ENCODE assay signal across 8 mouse cellular contexts in the genomic region with DNA sequence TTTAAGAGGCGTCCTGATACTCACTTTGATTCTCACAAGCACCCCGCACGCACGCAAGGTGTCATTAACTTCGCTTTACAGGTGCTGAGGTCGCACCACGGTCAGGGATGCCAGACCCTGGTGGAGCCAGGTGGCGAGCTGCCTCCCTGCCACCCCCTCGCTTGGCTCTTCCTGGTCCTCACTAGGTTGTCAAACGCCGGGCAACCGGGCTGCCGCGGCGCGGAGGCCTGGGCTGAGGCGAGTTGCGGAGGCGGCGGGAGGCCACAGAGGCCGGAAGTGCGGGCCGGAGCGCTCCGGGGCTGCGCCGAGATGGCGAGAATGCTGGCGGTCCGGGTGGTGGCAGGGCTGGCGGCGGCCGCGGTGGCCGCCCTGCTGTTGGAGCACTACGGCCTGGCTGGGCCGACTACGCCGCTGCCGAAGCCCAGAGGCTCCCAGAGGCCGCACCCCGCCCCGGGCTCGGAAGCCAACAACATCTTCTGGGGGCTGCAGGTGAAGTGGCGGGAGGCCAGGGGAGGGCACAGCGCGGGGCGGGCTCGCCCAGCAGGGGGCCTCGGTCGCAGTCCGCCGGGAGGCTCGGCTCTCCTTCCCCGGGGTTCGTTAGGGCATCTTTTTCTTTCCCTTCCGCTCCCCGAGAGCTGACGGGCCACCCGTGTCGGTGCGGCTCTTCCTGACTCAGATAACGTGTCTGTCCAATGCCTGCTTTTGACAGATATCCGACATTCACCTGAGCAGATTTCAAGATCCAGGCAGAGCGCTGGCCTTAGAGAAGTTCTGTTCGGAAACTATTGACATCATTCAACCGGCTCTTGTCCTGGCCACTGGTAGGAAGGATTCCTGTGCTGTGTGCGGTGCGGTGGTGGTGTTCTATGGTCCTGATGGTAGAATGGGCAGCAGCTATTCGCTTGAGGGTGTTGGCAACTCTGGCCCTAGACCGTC. TPM values are rescaled to one million over a fixed set of nuclear protein-coding genes. Genes with fewer than 3 reads are reported as not detected.
DNase-seq lines count a peak whose midpoint lies in the region; ATAC-seq lines count a peak whose summit lies in the region.

A gene (plus strand): TSS at position 28 of the 936 bp plus-strand sequence.

- H3K27ac ChIP-seq in embryonic facial prominence, embryonic 12.5 days, result no peak within 1 kb of the TSS
- H3K27ac ChIP-seq in limb, embryonic 12.5 days, result peak within 1 kb of the TSS; percentile 4; the same call in 1 of the 2 replicates
- peak within 1 kb of the TSS; percentile 87 for H3K27ac ChIP-seq in midbrain, embryonic 13.5 days

- H3K4me2 ChIP-seq in embryonic facial prominence, embryonic 12.5 days (replicated peaks), result peak within 1 kb of the TSS; percentile 72
- H3K4me2 ChIP-seq in limb, embryonic 12.5 days, result peak within 1 kb of the TSS; percentile 97
- peak within 1 kb of the TSS; percentile 86 for H3K4me2 ChIP-seq in midbrain, embryonic 13.5 days (replicated peaks)

- DNase-seq in 416B (ENCODE audit: low read depth), result peak; percentile 66
- DNase-seq in adrenal gland, postnatal 25 days, result peak; percentile 74
- peak; percentile 97 for DNase-seq in heart, adult 11 months
- peak; percentile 60 for DNase-seq in kidney, adult 11 months
- DNase-seq in spleen, adult 18-20 months, result peak; percentile 65 to 80

- peak within 1 kb of the TSS; percentile 67 for H3K4me3 ChIP-seq in embryonic facial prominence, embryonic 12.5 days
- H3K4me3 ChIP-seq in limb, embryonic 12.5 days (replicated peaks), result peak within 1 kb of the TSS; percentile 76
- H3K4me3 ChIP-seq in midbrain, embryonic 13.5 days (replicated peaks), result peak within 1 kb of the TSS; percentile 78

- H3K36me3 ChIP-seq in embryonic facial prominence, embryonic 12.5 days, result no peaks in the 10 kb centered on the region
- no peaks in the 10 kb centered on the region for H3K36me3 ChIP-seq in limb, embryonic 12.5 days
- H3K36me3 ChIP-seq in midbrain, embryonic 13.5 days, result no peaks in the 10 kb centered on the region

- peak within 1 kb of the TSS; percentile 56 for H3K9ac ChIP-seq in embryonic facial prominence, embryonic 12.5 days
- H3K9ac ChIP-seq in limb, embryonic 12.5 days (replicated peaks), result peak within 1 kb of the TSS; percentile 74
- H3K9ac ChIP-seq in midbrain, embryonic 13.5 days (replicated peaks), result peak within 1 kb of the TSS; percentile 90

- H3K27me3 ChIP-seq in embryonic facial prominence, embryonic 12.5 days, result 0 out of 2 replicates have a peak, but pooled peaks cover 3% of the 10 kb centered on the region
- H3K27me3 ChIP-seq in limb, embryonic 12.5 days, result peaks cover 27% of the 10 kb centered on the region
- H3K27me3 ChIP-seq in midbrain, embryonic 13.5 days, result 0 out of 2 replicates have a peak, but pooled peaks cover 6% of the 10 kb centered on the region

- peak; percentile 52; the same call in 1 of the 2 replicates for ATAC-seq in embryonic facial prominence, embryonic 12.5 days (ENCODE audit: insufficient number of reproducible peaks, insufficient read depth, low FRiP score, low TSS enrichment)
- ATAC-seq in limb, embryonic 12.5 days (ENCODE audit: insufficient number of reproducible peaks, insufficient read depth, low FRiP score, low TSS enrichment, low read depth), result 0 out of 2 replicates have a peak, but pooled peaks have one; percentile 15
- ATAC-seq in midbrain, embryonic 13.5 days, result peak; percentile 91

- H3K4me1 ChIP-seq in embryonic facial prominence, embryonic 12.5 days, result no peaks in the 10 kb centered on the region
- 0 out of 2 replicates have a peak, but pooled peaks cover 6% of the 10 kb centered on the region for H3K4me1 ChIP-seq in limb, embryonic 12.5 days (replicated peaks)
- H3K4me1 ChIP-seq in midbrain, embryonic 13.5 days (replicated peaks), result peaks cover 12% of the 10 kb centered on the region

- H3K9me3 ChIP-seq in embryonic facial prominence, embryonic 12.5 days, result no peaks in the 10 kb centered on the region
- H3K9me3 ChIP-seq in limb, embryonic 12.5 days, result no peaks in the 10 kb centered on the region
- H3K9me3 ChIP-seq in midbrain, embryonic 13.5 days, result no peaks in the 10 kb centered on the region

- 2% methylated on average over 62 of the region's 71 CpGs for WGBS in embryonic facial prominence, embryonic 12.5 days
- WGBS in limb, embryonic 12.5 days, result 2% methylated on average over 54 of the region's 71 CpGs
- under 1% methylated on average over 71 of the region's 71 CpGs for WGBS in midbrain, embryonic 13.5 days

RNA-seq across cellular contexts. Expression of the gene that starts here (rescaled TPM):
- total RNA-seq in adrenal gland, postnatal 25 days (2021), result 26.7 and 27.9 TPM in 2 replicates
- 2.3 and 2.9 TPM in 2 replicates for polyA plus RNA-seq in embryonic facial prominence, embryonic 12.5 days (2016; fragmentation: Nextera tagmentation; extraction: Ambion mirVana)
- 1.1 and 1.9 TPM in 2 replicates for polyA plus RNA-seq in limb, embryonic 12.5 days (2016; fragmentation: Nextera tagmentation; extraction: Ambion mirVana)
- 8.7 and 10.2 TPM in 2 replicates for polyA plus RNA-seq in midbrain, embryonic 13.5 days (2015; fragmentation: Nextera tagmentation; extraction: Ambion mirVana)

Comparison
In these comparisons a context has a peak if more than half of its experiments do, and no peak if none do; other contexts are left out.
1. ATAC-seq: peak in every context shown above with its lines; median percentile 91 in midbrain, embryonic 13.5 days; 52 in embryonic facial prominence, embryonic 12.5 days; 15 in limb, embryonic 12.5 days.